Mouse (Mus musculus) kidney, postnatal 0 days (tissue): ENCODE data around the gene Gm44596. TPM values are rescaled to one million over a fixed set of nuclear protein-coding genes. Genes with fewer than 3 reads are reported as not detected.

Source experiments
- ATAC-seq: fragments of 200-750 bp; cut with Nextera tagmentation; replicated peaks from 2 replicates; pipeline ENCODE4 v1.8.0; 2017; ENCODE audit warnings: low read depth, moderate number of reproducible peaks, moderate TSS enrichment, moderate library complexity; ENCODE audit not compliant: low FRiP score
- DNase-seq: peaks from one replicate; pipeline ENCODE4 v3.0.0-alpha.2; 2016; ENCODE audit warnings: low spot score
- H3K27ac ChIP-seq: fragments of 300-500 bp; sonication (generic); 2 replicates; pipeline ENCODE4 v1.5.1; 2014; ENCODE audit warnings: mild to moderate bottlenecking
- H3K27me3 ChIP-seq: fragments of 300-500 bp; sonication (generic); 2 replicates; pipeline ENCODE4 v1.6.1; 2014; ENCODE audit warnings: low read length, mixed read lengths; ENCODE audit not compliant: insufficient read depth
- H3K36me3 ChIP-seq: fragments of 300-500 bp; sonication (generic); 2 replicates; pipeline ENCODE4 v1.6.1; 2014; ENCODE audit warnings: low read length, mixed read lengths; ENCODE audit not compliant: insufficient read depth
- H3K4me1 ChIP-seq: fragments of 300-500 bp; sonication (generic); replicated peaks from 2 replicates; pipeline ENCODE4 v1.6.1; 2014; ENCODE audit warnings: antibody characterized with exemption, low read length, mixed read lengths; ENCODE audit not compliant: insufficient read depth
- H3K4me2 ChIP-seq: fragments of 300-500 bp; sonication (generic); 2 replicates; pipeline ENCODE4 v1.6.1; 2014; ENCODE audit warnings: mild to moderate bottlenecking, low read length, moderate library complexity, mixed read lengths
- H3K4me3 ChIP-seq: fragments of 300-500 bp; sonication (generic); replicated peaks from 2 replicates; pipeline ENCODE4 v1.5.1; 2014; ENCODE audit warnings: low read depth, low read length
- H3K9ac ChIP-seq: fragments of 300-500 bp; sonication (generic); 2 replicates; pipeline ENCODE4 v1.6.1; 2014; ENCODE audit warnings: low read depth, low read length
- H3K9me3 ChIP-seq: fragments of 300-500 bp; sonication (generic); replicated peaks from 2 replicates; pipeline ENCODE4 v1.6.1; 2016; ENCODE audit warnings: low read length, inconsistent platforms, mixed read lengths
- CTCF ChIP-seq: IDR thresholded peaks from 2 replicates; pipeline ENCODE4 v1.5.1; 2016; ENCODE audit warnings: antibody characterized with exemption, low read depth, mild to moderate bottlenecking, moderate library complexity
- WGBS: fragments of 180-500 bp; shearing (Covaris S2); extraction: QIAGEN DNeasy Blood & Tissue Kit; methylation state at CpG from one replicate; pipeline ENCODE4 v1.1.7; 2014; 5-methylcytosine and 5-hydroxymethylcytosine counted together
- polyA plus RNA-seq: library from polyadenylated mRNA; unstranded; fragments of >200 nt; fragmentation: Nextera tagmentation; extraction: Ambion mirVana; gene quantifications from 2 replicates; pipeline ENCODE4 v1.2.1, GENCODE M21; 2015

The Gm44596 gene
- polyA plus RNA-seq, 1 experiment from 2014 or later: not detected

DNA sequence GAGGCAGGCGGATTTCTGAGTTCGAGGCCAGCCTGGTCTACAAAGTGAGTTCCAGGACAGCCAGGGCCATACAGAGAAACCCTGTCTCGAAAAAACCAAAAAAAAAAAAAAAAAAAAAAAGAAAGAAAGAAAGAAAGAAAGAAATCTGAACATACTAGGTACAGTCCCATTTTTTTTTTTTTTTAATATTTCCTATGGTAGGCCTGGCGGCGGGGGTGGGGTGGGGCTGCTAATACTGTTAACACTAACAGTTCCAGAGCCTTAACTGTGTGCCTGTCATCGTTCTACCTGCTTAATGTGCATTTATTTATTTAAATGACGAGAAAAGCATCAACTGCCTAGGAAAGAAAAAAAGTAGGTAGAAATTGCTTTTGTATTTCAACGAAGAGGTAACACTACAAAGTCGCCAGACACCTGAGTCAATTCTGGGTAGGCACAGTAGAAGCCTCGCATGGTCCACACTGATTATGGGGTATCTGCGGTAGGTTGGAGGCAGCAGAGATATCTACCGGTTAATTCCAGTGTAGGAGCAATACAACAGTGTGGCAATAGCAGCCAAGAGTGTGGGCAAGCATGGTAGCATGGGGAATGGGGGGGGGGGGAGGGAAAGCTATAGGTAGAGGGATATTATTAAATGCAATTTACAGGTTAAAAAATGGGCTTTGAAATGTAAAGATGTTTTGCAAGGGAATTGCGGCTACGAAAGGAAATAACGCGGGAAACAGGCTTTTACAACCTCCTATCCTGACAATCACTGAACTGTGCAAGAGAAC, 48.4 kb downstream of the Gm44596 start:
- peak overlapping the region; percentile 90 for H3K27ac ChIP-seq
- peak overlapping the region; percentile 60 for H3K4me3 ChIP-seq
- H3K9ac ChIP-seq: peak overlapping the region; percentile 70
- H3K4me2 ChIP-seq: peak overlapping the region; percentile 76
- no peak for ATAC-seq
- TF ChIP-seq CTCF: no peak
- WGBS: 40% methylated on average over 15 of the region's 16 CpGs
- no peak for DNase-seq
- H3K27me3 ChIP-seq: no peaks in the 10 kb centered on the region
- no peaks in the 10 kb centered on the region for H3K36me3 ChIP-seq
- H3K4me1 ChIP-seq: 0 out of 2 replicates have a peak, but pooled peaks cover 6% of the 10 kb centered on the region
- no peaks in the 10 kb centered on the region for H3K9me3 ChIP-seq

DNA sequence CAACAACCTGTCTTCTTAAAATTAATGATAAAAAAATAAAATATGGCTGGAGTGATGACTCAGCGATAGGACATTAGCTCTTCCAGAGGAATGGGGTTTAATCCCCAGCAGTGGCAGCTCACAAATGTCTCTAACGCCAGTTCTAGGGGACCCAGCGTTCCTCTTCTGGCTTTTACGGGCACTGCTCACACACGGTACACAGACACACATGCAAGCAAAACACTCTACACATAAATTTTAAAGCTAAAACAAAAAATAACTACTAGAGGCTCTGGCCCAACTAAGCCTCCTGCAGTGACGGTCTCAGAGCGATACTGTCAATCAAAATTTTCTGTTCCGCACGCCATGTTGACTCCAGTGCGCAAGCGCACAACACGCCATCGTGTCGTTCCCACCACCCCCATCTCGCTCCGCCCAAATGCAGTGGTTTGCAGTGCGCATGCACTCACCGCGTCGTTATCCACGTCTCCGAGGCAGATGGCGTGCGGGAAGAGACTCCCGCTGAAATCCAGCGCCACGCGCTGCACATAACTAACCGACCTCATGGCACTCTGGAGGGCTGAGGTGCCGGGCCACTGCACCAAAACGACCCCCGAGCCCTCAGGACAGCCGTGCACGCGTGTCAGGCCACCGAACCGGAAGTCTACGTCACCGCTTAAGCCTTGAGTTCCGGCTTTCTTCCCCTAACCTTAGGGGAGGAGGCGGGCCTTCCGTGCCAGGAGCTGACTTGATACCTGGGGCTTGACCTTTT, 49.1 kb downstream of the Gm44596 start, which contains the start of gene Itfg2:
Itfg2 (minus strand) TSS at position 663 of the 751 bp plus-strand sequence.
- no peaks in the 10 kb centered on the region for H3K27me3 ChIP-seq
- under 1% methylated on average over 42 of the region's 42 CpGs for WGBS
- ATAC-seq (peak; percentile 94), DNase-seq (peak; percentile 98)
- H3K9ac ChIP-seq: peak within 1 kb of the TSS; percentile 70
- no peaks in the 10 kb centered on the region for H3K36me3 ChIP-seq
- H3K9me3 ChIP-seq: no peaks in the 10 kb centered on the region
- peak within 1 kb of the TSS; percentile 60 for H3K4me3 ChIP-seq
- peak within 1 kb of the TSS; percentile 76 for H3K4me2 ChIP-seq
- H3K4me1 ChIP-seq: 0 out of 2 replicates have a peak, but pooled peaks cover 6% of the 10 kb centered on the region
- H3K27ac ChIP-seq: peak within 1 kb of the TSS; percentile 90
- TF ChIP-seq CTCF: no peak

DNA sequence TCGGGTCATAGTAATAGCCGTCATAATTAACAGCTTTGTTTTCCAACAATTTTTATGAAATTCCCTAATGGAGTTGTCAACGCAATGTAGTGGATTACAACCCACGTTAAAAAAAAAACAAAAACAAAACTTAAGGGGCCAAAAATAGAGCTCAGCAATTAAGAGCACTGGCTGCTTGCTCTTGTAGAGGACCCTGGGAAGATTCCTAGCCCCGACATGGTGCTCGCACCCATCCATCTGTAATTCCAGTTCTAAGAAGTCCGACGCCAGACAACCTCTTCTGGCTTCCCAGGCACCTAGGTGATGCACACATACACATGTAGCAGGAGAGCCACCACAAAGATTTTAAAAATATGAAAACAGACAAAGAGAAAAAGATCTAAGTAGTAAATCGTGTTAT, 49.7 kb downstream of the Gm44596 start:
- ATAC-seq: no peak
- H3K27me3 ChIP-seq: no peaks in the 10 kb centered on the region
- DNase-seq: no peak
- peaks cover 4% of the 10 kb centered on the region; the same call in 1 of the 2 replicates for H3K36me3 ChIP-seq
- H3K4me2 ChIP-seq: peak overlapping the region; percentile 76
- H3K9me3 ChIP-seq: no peaks in the 10 kb centered on the region
- peak overlapping the region; percentile 70 for H3K9ac ChIP-seq
- H3K4me3 ChIP-seq: peak overlapping the region; percentile 60
- peak overlapping the region; percentile 90; the same call in 1 of the 2 replicates for H3K27ac ChIP-seq
- WGBS: 17% methylated on average over 9 of the region's 9 CpGs
- TF ChIP-seq CTCF: no peak
- 0 out of 2 replicates have a peak, but pooled peaks cover 6% of the 10 kb centered on the region for H3K4me1 ChIP-seq

DNA sequence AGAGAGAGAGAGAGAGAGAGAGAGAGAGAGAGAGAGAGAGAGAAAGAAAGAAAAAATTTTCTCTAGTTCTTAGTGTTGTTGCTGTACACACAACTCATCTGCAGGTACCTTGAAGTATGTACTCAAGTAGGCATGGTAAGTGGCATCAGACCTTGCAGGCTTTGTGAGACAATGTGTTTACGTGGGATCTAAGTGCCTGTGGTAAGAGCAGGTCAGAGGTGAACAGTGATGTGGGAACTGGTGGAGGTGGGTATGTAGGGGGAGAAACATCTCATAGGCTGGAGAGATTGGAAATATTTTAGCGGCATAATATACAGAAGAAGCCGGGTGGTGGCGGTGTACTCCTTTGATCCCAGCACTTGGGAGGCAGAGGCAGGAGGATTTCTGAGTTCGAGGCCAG, 52.3 kb downstream of the Gm44596 start:
- peaks cover 27% of the 10 kb centered on the region for H3K36me3 ChIP-seq
- H3K4me3 ChIP-seq: no peak overlapping the region
- TF ChIP-seq CTCF: no peak
- no peak overlapping the region for H3K27ac ChIP-seq
- H3K4me1 ChIP-seq: 0 out of 2 replicates have a peak, but pooled peaks cover 3% of the 10 kb centered on the region
- ATAC-seq (no peak), DNase-seq (no peak)
- WGBS: 91% methylated on average over 5 of the region's 5 CpGs
- no peak overlapping the region for H3K9ac ChIP-seq
- H3K27me3 ChIP-seq: no peaks in the 10 kb centered on the region
- H3K9me3 ChIP-seq: no peaks in the 10 kb centered on the region
- H3K4me2 ChIP-seq: no peak overlapping the region

DNA sequence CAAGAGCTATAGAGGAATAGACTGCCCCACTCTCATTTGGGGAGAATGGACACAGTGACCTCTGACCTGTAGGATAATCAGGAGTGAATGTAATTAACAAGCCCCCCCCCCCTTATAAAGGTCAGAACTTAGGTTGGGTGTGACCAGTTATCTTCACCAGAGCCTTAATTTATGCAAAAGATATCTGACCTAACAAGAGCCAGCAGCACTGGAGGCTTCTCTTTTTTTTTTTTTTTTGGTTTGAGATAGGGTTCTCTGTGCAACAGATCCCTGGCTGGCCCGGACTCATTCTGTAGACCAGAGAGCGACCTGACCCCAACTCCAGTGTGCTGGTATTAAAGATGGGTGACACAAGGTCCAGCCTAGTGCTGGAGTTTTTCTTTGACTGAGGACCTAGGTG, 54.0 kb downstream of the Gm44596 start:
- no peak overlapping the region for H3K27ac ChIP-seq
- peaks cover 44% of the 10 kb centered on the region for H3K36me3 ChIP-seq
- TF ChIP-seq CTCF: no peak
- no peak for DNase-seq
- H3K4me1 ChIP-seq: 0 out of 2 replicates have a peak, but pooled peaks cover 3% of the 10 kb centered on the region
- H3K27me3 ChIP-seq: no peaks in the 10 kb centered on the region
- no peak overlapping the region for H3K9ac ChIP-seq
- no peaks in the 10 kb centered on the region for H3K9me3 ChIP-seq
- H3K4me2 ChIP-seq: no peak overlapping the region
- WGBS: 95% methylated on average over 2 of the region's 2 CpGs
- no peak overlapping the region for H3K4me3 ChIP-seq
- ATAC-seq: no peak

DNA sequence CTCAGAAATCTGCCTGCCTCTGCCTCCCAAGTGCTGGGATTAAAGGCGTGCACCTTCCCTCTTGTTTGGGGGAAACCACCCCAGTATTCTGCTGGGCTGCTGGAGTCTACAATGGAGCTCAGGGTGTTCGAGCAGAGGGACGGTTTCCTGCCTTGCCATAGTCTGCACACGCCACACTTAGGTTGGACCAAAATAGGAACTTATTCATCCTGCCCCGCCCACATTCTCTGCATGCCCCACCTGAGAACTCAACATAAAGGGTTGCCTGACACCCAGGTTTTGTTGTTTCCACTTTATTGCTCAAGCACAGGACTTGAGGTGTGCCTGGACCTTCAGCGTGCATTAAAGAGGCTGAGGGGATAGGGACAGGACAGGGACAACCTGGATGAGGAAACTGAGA, 54.5 kb downstream of the Gm44596 start:
- H3K27ac ChIP-seq: no peak overlapping the region
- H3K4me3 ChIP-seq: no peak overlapping the region
- H3K27me3 ChIP-seq: no peaks in the 10 kb centered on the region
- WGBS: 93% methylated on average over 6 of the region's 6 CpGs
- TF ChIP-seq CTCF: no peak
- H3K4me2 ChIP-seq: no peak overlapping the region
- no peak overlapping the region for H3K9ac ChIP-seq
- H3K9me3 ChIP-seq: no peaks in the 10 kb centered on the region
- H3K36me3 ChIP-seq: peaks cover 49% of the 10 kb centered on the region
- DNase-seq (no peak), ATAC-seq (no peak)
- 0 out of 2 replicates have a peak, but pooled peaks cover 3% of the 10 kb centered on the region for H3K4me1 ChIP-seq
